Mouse (Mus musculus) bone marrow, adult 2 months (tissue): ENCODE measurements around the gene Farp2.

Source experiments
- CTCF ChIP-seq: fragments of 200-500 bp; IDR thresholded peaks from 2 replicates; pipeline ENCODE4 v1.5.1; 2011; ENCODE audit warnings: low read length, control low read depth; ENCODE audit not compliant: control insufficient read depth, insufficient read depth
- POLR2A ChIP-seq: fragments of 200-500 bp; IDR thresholded peaks from 2 replicates; pipeline ENCODE4 v1.6.1; 2011; ENCODE audit warnings: low read depth, mild to moderate bottlenecking, control low read depth, low read length, borderline replicate concordance; ENCODE audit not compliant: control insufficient read depth

DNA sequence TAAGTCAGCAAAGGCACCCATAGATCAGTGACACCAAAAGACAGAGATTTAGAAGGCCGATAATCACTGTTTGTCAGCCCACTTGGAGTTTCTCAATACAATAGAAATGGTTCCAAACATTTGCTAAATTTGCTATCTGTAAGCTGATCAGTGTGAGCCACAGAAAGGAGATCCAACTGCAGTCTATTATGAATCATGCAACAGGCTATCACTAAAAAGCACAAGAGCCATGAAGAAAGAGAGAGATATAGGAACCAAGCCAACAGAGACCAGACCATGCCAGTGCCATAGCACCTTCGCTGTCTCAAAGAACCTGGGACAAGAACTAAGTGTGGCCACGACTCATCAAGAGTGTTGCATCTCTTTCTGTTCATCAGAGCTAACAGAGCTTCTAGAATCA, 36.2 kb upstream of the Farp2 start:
- TF ChIP-seq POLR2A: no peak
- TF ChIP-seq CTCF: no peak
